Mouse (Mus musculus) CD8-positive naive resting alpha-beta T cell, adult 2 months (primary cell): Measurements from ENCODE around the gene Prn.

Experiments used
- DNase-seq, 2 experiments: peaks; one replicate each; pipeline ENCODE4 v3.0.0; 2022; ENCODE audit warnings: low read depth in 2 of 2, low spot score in 2 of 2

Prn gene

GRCm38 (mm10) chr2:131909683-131910572, at the start of gene Prn, which contains the start of gene Prnp:
Gene Prn, plus strand, starts transcription at chr2:131909957.
Gene Prnp, plus strand, starts transcription at chr2:131909928.
- DNase-seq, result peak; percentile 74 to 79

GRCm38 (mm10) chr2:131862617-131863275, 47.0 kb upstream of the Prn start:
- DNase-seq, result no peak

- no peak for DNase-seq
These were observed 46.3 kb upstream of the Prn start for GRCm38 (mm10) chr2:131863472-131863871.

GRCm38 (mm10) chr2:131864262-131864796, 45.4 kb upstream of the Prn start:
- DNase-seq, result no peak

- DNase-seq, result no peak
These were observed 43.1 kb upstream of the Prn start for GRCm38 (mm10) chr2:131866676-131867075.

- DNase-seq, result no peak
These were observed 40.8 kb upstream of the Prn start for GRCm38 (mm10) chr2:131868983-131869382.

- DNase-seq, result no peak
These were observed 36.4 kb upstream of the Prn start for GRCm38 (mm10) chr2:131873376-131873775.

- no peak for DNase-seq
These were observed 33.0 kb upstream of the Prn start for GRCm38 (mm10) chr2:131876551-131877265.

- no peak for DNase-seq
These were observed 28.0 kb upstream of the Prn start for GRCm38 (mm10) chr2:131881766-131882165.

- no peak for DNase-seq
These were observed 26.6 kb upstream of the Prn start for GRCm38 (mm10) chr2:131883136-131883535.

- no peak for DNase-seq
These were observed 23.1 kb upstream of the Prn start for GRCm38 (mm10) chr2:131886503-131887160.

GRCm38 (mm10) chr2:131888233-131888632, 21.5 kb upstream of the Prn start:
- DNase-seq, result no peak

- no peak for DNase-seq
These were observed 17.2 kb upstream of the Prn start for GRCm38 (mm10) chr2:131892534-131892933.

- no peak for DNase-seq
These were observed 14.7 kb upstream of the Prn start for GRCm38 (mm10) chr2:131895106-131895505.

- no peak for DNase-seq
These were observed 13.7 kb upstream of the Prn start for GRCm38 (mm10) chr2:131896011-131896410.

GRCm38 (mm10) chr2:131897336-131898109, 12.2 kb upstream of the Prn start:
- DNase-seq, result no peak

GRCm38 (mm10) chr2:131902423-131902822, 7.3 kb upstream of the Prn start:
- no peak for DNase-seq

GRCm38 (mm10) chr2:131902867-131903266, 6.9 kb upstream of the Prn start:
- peak in 1 of 2 experiments; percentile 7 for DNase-seq

GRCm38 (mm10) chr2:131905025-131905424, 4.7 kb upstream of the Prn start:
- no peak for DNase-seq

- no peak for DNase-seq
These were observed 4.0 kb upstream of the Prn start for GRCm38 (mm10) chr2:131905776-131906175.
